Mouse (Mus musculus): ENCODE results near the gene Pdx1.

Pdx1 gene

DNA sequence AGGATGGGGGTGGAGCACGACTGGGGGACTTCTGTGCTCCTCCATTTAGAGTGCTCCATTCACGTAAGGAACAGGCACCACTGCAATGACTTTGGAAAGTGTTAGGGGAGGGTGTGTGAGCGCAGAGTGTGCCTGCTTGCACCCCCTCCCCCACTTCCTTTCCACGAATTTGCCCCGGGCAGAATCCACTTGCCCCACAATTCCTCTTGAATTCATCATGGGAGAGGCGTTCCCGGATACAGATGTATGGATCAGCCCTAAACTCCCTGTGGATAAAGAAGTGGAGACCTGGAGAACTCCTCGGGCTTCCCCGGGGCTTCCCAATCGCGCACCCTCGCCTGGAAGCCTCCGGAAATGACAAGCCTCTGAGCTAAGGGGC, 7.8 kb downstream of the Pdx1 start:
- no peak for DNase-seq (ENCODE audit: low read depth in 2 of 2, low spot score in 2 of 2)

DNA sequence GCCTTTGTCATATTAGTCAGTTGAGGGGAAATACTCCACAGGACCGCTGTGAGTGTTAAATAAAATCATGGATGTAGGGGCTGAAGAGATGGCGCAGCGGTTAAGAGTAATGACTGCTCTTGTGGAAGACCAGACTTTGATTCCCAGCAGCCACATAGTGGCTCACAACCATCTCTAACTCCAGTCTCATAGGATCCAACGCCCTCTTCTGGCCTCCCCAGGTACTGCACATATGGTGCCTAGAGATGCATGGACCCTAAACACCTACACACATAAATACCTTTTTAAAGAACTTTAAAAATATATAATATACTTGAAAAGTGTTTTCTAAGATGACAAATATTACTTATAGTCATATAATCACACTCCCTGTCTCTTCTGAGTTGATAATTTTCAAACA, 14.6 kb downstream of the Pdx1 start:
- DNase-seq (ENCODE audit: low read depth in 2 of 2, low spot score in 2 of 2) = no peak

DNA sequence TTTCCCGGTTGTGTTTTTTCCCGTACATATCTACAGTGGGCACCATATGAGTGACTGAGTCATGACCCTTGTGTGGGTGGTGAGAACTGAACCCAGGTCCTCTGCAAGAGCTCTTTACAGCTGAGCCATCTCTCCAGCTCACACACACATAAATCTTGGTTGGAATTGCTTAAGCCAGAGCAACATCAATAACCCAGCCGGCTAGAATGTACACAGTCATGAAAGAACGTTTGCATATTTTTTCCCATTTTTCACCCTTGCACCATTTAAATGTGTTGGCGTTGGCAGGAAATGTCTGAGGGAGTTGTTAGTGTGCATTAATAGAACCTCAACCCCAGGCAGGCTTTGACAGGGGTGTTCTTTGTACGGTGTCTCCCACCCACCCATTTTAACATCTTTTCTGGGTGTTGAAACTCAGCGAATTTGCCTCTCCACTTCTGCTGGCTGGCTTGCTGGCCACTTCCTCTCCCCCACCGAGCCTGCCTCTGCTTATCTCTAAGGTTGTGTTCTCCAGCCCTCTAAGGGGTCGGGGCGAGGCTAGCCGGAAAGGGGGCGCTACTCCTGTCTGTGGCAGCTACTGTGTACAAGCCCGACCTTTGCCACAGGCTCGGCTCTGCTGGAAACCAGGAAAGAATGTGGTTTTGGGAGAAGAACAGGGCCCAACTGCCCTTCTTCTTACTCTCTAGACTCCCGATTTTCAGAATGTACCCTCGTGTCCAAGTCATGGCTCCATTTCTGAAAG, 22.2 kb downstream of the Pdx1 start:
- DNase-seq (ENCODE audit: low read depth in 2 of 2, low spot score in 2 of 2) = no peak

DNA sequence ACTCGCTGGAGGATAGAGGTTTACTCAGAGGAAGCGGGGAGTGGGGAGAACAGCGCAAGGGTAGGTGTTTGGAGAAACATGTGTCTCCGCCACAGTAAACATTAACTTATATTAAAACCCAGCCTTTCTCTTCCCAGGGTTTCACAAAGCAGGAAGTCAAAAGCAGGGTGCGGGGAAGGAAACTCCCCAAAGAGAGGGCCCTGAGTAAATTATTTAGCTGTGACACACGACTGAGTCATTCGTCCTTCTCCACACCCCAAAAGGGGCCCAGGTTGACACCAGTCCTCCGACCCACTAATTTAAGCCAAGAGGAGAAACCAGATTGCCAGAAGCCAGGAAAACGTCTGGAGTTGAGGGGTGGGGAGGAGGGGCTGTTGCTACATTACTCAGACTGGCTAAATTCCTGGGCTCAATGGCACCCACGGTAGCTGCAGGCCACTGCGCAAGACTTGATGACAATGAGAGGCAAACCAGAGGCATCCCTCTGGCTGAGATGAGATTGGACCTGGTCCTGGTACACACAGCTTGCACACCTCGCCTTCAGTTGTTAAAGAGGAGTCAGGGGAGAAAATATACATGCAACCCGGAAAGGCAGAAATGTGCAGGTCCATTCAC, 22.9 kb downstream of the Pdx1 start:
- DNase-seq (ENCODE audit: low read depth in 2 of 2, low spot score in 2 of 2) = no peak

DNA sequence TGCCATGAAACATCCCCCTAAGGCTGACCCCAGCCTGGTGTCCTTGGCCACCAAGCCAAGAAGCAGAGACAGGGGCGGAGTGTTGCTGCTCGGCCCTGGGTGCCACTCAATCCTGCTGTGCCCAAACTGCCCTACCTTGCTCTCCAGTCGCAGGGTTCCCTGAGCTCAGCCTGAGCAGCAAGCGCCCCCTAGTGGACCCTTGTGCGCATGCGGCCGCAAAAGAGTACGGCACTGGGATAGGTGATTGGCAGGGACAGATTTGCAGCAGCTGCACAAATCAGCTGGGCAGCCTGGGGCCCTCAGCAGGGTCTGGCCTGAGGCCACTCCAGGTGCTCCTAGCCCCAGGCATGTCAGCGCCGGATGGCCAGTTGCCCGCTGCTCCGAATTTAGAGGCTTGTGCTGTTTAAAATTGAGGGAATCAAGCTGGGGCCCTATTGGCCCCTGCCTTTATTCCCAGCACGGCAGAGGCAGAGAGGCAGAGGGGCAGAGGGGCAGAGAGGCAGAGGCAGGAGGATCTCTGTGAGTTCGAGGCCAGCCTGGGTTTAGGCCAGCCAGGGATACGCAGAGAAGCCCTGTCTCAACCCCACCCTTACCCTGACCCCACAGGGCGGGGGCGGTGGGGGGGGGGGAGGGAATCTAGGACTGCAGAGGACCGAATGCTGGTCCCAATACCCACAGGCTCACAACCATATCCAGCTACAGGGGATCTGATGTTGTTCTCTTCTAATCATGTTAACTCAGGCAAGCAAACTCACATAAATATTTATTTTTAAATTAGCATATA, 23.6 kb downstream of the Pdx1 start:
- peak; percentile 44 to 52 for DNase-seq (ENCODE audit: low read depth in 2 of 2, low spot score in 2 of 2)

DNA sequence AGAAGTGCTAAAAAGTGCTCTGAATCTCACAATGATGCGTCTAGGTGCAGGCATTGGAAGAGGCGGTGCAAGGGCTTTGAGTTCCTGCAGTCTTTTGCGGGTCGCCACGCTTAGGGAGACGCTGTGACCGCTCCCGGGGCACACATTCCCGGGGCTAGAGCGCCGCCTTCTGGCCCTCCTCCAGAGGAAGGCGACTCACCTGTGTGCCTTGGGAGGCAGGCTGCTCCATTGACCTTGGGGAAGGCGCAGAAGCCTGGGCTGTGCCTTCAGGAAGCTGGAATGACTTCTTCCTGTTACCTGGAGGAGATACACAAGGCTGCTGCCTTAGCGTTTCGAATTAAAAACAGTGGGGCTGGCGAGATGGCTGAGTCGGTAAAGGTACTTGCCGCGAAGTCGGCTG, 24.4 kb downstream of the Pdx1 start:
- DNase-seq (ENCODE audit: low read depth in 2 of 2, low spot score in 2 of 2) = no peak

DNA sequence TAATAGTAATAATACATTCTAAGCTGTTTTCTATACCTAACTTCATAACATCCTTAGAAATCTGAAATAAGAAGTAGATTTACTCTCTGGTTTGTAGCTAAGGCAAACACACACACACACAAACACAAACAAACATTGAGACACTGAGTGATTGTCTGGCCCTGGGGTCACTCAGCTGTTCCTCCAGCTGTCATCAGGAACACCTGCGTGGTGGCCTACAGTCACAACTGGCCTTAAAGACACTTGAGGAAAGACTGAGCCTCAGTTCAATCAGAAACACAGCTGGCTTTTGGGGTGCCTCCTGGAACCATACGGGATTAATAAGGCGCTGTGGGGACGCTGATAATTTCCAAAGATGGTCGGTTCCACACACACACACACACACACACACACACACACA, 27.5 kb downstream of the Pdx1 start:
- no peak for DNase-seq (ENCODE audit: low read depth in 2 of 2, low spot score in 2 of 2)

DNA sequence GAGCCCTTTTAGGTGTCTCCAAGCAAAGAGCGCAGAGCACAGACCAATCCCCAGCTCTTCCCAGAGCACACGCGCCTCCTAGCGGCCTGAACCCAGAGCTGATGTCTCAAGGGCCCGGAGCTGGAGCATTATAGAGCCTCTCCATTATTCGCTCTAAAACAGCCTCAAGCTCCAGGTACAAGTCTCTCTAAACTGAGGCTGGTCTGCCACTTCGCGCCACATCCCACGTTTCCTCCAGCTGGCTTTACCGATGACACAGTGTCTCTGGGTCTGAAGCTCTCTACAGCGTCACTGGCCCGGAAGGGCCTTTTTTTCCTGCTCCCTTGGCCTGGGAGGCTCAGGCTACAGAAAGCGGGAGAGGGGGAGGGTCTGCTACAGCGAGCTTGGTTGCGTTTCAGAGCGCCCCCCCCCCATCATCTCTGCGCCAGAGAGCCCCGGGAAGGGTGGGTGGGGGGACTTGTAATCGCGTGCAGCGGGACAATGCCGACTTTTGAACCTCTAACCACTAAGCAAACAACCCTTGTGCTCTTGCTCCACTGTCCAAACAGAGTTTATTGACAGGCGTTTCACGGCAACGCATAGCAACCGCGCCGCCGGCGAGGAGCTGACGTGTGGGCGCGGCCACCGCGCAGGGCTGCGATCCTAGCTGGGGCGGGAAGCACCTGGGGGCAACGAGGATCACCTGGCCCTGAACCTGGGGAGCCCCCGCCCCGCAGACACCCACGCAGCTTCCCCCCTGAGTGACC, 29.7 kb downstream of the Pdx1 start:
- DNase-seq (ENCODE audit: low read depth in 2 of 2, low spot score in 2 of 2) = peak in 1 of 2 experiments; percentile 12

DNA sequence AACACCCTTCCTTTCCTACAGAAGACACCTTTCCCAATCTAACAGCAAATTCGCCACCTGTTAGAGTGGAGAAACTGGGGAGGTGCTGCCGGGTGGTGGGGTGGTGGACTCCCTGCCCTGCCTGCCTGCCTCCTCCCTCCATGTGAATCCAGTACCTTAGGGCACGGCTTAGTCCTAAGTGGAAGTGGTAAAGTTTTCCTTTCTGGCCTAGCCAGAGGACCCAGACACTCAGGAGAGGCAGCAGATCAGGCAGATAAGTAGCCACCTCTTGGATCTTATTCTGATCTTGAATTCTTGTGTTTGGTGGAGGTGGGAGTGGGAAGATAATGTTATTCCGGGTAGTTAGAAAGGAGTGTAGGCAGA, 30.2 kb downstream of the Pdx1 start:
- no peak for DNase-seq (ENCODE audit: low read depth in 2 of 2, low spot score in 2 of 2)

DNA sequence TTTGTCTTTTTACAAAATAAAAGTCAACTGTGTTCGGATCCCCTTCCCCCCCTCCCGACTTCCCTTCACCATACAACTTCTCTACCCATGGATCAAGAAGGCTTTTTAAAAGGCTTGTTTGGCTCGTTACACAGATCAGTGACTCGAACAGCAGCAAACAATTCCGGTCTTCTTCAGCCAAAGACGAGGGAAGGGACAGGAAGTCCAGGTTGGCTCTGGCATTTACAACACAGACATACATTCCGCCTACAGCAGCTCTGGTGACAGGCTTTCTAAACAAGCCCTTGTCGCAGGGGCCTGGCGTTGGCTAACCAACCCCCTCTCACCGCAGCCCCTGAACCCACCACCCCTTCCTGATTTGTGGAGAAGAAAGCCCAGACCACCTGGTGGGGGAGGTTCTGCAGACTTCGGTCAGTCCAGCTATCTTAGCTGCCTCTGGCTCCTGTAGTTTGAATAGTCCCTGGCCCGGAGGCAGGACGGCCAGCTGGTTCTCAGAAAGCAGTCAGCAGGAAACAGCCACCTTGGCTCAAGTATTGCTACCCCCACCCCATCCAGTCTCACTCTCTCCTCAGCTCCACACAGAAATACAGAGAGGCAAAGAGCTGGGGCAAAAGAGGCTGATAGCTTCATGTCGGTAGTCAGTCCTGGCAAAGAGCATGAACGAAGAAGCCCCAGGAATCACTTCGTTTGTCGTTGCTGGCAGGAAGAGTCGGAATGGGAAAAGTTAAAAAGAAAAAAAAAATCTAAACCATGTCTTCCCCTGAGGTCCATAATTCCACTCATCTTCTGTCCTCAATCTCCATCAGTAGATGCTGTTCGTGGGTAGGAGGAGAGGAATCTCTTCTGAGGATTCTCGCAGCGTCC, 31.4 kb downstream of the Pdx1 start:
- no peak for DNase-seq (ENCODE audit: low read depth in 2 of 2, low spot score in 2 of 2)

DNA sequence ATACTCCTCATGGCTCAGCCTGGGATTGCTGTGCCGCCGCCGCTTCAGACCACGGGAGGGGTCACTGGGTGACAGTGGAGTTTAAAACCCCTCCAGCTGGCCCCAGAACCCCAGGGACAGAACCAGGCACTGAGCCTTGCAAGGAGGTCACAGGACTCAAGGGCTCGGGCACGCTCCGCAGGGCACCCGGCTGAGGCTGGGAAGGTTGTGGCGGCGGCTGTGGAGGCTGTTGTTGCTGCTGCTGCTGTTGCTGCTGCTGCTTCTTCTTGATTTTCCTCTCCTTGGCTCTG, 32.0 kb downstream of the Pdx1 start:
- DNase-seq (ENCODE audit: low read depth in 2 of 2, low spot score in 2 of 2) = no peak

DNA sequence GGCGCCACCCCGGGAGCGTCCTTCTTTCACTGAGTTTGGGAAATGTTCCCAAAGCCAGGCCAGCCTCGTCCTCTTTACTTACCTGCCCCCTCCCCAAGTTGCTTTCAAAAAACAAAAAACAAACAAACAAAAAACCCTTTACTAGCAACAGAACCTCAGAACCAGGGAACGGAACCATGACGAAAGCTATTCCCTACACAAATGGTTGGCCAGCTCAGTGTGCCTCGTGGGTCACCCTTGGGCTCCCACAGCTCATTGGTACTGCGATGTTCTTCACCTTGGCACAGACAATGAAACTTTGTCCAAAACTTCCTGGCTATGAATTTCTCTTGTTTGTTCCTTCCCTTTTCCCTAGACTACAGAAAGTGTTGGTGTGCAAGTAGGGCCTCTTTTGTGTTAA, 32.4 kb downstream of the Pdx1 start:
- no peak for DNase-seq (ENCODE audit: low read depth in 2 of 2, low spot score in 2 of 2)

DNA sequence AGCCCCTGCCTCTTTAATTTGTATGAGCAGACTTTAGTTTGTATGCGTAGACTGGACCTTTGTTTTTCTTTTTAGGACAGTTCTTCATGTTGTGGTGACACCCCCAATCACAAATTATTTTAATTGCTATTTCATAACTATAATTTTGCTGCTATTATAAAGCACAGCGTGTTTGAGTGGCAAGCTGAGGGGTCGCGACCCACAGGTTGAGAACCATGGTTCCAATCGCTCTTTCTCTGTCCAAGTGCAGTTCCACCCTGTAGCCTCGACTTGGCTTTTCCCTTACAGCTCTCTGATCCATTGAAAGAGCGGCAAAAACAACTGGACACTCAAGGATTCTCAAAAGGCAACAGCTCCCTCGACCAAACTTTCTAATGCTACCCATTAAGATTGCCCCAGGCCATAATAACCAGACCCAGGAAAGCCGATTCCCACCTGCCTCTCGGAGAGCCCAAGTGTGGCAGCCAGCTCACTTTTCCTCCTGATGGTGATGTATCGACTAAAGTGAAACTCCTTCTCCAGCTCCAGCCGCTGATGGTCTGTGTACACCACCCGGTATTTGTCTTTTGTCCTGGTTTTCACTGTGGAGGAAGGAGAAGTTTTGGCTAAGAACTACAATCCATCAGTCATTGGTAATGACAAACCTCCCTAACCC, 33.1 kb downstream of the Pdx1 start:
- DNase-seq (ENCODE audit: low read depth in 2 of 2, low spot score in 2 of 2) = no peak

DNA sequence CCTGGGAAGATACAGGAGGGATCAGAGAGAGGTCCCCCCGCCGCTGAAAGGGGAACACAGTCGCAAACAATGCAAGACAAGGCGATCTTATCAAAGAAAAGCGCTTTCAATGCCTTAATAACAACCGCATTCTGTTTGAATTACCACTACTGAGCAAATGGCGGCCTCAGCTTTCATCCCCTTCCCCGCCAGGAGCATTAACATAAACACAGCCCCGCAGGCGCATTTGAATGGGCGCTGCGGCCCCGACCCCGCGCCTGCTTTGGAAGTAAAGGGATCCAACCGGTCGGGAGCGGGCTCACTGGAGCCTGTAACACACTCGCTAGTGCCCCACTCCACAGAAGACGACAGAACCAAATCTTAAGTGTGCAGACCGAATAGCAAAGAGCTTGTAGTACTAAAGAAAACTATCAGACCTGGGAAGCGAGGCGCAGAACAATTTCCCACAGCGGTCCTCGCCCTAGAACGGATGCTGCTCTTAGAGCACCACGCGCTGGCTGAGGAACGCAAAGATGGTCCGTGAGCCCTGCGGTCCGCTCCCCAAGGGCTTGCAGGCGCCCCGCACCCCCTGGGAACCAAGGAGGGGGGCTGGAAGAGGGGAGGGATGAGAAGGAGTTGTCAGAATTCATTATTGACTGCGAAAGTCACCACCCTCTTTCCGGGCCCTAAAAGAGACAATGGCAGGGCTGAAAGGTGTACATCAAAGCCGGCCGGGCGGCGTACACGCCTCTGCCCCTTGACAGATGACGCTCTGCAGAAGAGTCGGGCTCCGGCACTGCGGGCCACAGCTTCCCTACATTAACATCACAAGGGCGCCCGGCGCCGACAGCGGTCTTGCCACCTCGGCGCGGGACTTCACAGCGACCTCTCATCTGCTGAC, 34.8 kb downstream of the Pdx1 start:
- DNase-seq (ENCODE audit: low read depth in 2 of 2, low spot score in 2 of 2) = no peak

DNA sequence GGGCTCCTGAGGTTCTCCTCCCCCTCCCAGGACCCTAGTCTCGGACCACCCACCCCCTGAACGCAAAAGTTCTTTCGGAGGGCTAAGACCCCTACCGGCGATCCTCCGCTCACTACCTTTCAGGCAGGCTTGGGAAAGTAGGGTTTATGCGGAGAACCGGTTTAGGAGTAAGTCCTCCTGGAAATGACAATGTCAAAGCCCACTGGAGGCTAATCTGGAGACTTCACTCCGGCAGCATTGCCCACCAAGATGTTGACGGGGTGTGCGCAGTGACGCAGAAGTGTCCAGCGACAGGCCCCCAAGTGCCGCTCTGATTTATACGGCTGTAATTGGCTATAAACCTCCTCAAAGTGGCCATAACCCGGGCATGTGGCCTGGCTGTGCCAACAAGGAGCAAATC, 35.4 kb downstream of the Pdx1 start:
- DNase-seq (ENCODE audit: low read depth in 2 of 2, low spot score in 2 of 2) = no peak

DNA sequence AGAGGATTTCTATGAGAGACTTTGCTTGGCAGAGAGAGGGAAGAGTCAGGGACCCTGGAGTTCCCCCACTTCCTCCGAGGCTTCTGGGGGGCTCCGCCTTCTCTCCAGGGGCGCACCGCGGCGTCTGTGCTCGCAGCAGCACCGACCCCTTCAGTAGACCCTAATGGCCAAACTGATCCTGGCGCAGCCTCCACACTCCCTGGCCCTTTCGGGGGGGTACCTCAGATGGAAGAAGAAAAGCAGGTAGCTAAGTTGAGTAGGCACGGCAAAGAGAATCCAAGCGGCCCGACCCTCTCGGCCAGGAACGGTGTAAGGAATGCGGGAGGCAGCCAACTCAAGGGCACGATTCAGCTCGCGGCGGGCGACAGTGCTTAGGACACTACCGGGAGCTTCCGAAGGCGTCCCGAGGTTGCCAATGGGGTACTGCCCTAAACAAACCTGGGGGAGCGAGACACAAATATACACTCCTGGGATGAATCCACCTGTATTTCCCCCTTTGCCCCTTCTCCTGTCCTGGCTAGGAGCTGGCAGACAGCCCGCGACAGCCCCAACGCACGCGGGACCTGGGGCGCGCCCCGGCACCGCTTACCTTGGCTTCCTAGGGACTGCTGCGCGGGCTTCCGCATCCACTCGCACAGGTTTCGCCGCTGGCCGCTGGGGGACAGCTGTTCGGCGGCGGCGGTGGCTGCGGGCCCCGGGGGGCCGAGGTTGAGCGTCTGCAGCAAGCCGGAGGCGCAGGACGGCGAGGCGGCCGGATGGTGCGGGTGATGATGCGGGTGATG, 36.3 kb downstream of the Pdx1 start:
- no peak for DNase-seq (ENCODE audit: low read depth in 2 of 2, low spot score in 2 of 2)

DNA sequence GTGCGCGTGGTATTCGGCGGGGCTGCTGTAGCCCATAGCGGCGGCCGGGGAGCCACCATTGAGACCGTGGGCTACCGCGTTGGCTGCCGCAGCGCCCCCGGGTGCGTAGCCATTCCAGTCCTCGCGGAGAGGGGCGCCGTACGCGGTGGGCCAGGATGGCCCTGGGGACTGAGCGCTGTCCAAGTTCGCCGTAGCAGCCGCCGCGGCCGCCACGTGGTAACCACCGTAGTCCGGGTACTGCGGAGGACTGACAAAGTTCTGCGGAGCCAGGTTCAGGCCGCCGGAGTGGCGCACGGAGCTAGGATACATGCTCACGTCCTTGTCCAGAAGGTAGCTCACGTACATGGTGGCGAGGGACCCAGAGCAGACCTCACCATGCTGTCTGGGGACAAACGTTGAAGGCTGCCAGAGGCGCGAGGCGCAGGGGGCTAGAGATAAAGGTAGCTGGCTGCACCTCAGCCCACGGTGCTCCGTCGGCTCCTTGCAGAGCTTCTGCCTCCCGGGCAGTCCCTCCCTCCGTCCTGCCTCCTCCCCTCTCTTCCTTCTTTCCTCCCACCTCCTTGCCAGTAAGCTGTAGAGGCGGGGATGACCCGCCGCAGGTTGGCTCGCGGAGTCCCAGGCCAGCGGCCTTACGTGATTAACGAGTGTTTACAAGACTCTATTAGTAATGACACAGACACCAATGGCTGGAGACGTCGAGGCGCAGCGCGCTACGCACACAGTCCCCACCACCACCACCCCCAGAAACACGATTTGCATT, 37.1 kb downstream of the Pdx1 start, which contains the start of gene Cdx2:
Gene Cdx2 (minus strand): TSS at position 633 of the 760 bp plus-strand sequence.
- no peak for DNase-seq (ENCODE audit: low read depth in 2 of 2, low spot score in 2 of 2)

DNA sequence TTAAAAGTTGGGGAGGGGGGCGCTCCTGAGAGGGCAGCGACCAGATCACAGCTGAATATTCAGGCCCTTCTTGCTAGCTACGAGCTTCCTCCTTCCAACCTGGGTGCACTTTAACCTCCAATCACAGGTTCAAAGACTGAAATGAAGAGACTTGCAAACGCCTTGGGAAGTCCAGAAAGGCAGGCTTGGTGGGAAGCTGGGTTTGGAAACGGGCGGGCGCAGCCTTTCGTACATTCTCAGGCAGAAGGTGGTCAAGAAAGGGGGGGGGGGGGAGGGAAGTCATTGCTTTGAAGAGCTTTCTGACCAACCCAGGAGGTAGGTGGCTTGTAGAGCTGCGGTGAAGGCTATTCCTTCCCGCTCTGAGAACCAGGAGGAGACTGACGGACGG, 37.6 kb downstream of the Pdx1 start:
- DNase-seq (ENCODE audit: low read depth in 2 of 2, low spot score in 2 of 2) = no peak

Data from CD8-positive naive resting alpha-beta T cell, adult 2 months (primary cell).